Mouse (Mus musculus): ENCODE results near the gene Chd6. TPM values are rescaled to one million over a fixed set of nuclear protein-coding genes. Genes with fewer than 3 reads are reported as not detected.

Chd6 gene
- polyA plus RNA-seq, 1 experiment from 2014 or later = 14.7 TPM

DNA sequence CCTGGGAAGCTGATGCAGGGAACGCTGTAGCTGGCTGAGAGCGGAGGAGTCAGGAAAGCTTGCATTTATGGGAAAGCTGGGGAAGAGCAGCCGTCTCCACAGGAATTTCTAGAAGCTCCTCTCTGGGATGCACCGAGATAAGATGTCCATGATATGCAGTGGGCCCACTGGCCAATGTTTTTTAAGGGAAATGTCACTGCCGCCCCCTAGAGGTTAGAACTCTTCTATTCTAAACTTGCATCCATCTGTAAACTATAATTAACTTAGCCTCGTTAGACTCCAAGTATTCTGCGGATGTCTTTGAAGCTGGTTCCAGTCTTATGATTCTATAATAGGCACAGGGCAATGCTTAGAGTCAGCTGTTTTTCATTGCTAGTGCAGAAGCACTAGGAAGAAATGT, 153.5 kb downstream of the Chd6 start:
- WGBS = 69% methylated on average over 7 of the region's 7 CpGs
- Histone ChIP-seq H3K4me1 (ENCODE audit: control insufficient read depth, insufficient read depth, low read length) (no peaks in the 10 kb centered on the region), H3K27me3 (replicated peaks; ENCODE audit: control insufficient read depth, insufficient read depth, low read length) (no peaks in the 10 kb centered on the region), H3K27ac (ENCODE audit: low read length) (no peak overlapping the region), H3K4me2 (ENCODE audit: low read depth, low read length) (no peak overlapping the region), H3K4me3 (ENCODE audit: low read length) (no peak overlapping the region), H3K9me3 (ENCODE audit: control insufficient read depth, low read length) (no peaks in the 10 kb centered on the region), H3K36me3 (ENCODE audit: control insufficient read depth, insufficient read depth, low read length) (peaks cover 10% of the 10 kb centered on the region), H3K9ac (ENCODE audit: low read depth, low read length) (no peak overlapping the region)
- ATAC-seq = no peak

DNA sequence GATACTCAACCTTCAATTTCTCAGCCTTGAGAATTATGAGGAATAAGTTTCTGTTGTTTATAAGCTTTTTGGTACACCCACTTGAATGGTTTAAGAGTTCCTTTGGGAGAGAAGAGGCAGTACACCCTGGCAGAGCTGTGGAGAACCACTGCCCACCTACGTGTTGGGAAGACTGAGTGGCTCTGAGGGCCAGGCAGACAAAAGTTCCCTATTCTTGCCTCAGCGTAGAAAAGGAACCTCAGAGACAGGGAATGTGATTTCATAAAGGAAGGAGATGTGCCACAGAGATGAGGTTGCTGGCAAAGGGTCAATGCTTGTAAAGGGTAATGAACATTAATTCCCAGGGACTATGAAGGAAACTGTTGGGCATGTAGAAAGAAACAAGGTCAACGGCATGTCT, 154.3 kb downstream of the Chd6 start:
- ATAC-seq = no peak
- no peaks in the 10 kb centered on the region for H3K9me3 ChIP-seq (ENCODE audit: control insufficient read depth, low read length)
- no peak overlapping the region for H3K27ac ChIP-seq (ENCODE audit: low read length)
- no peak overlapping the region for H3K9ac ChIP-seq (ENCODE audit: low read depth, low read length)
- H3K4me2 ChIP-seq (ENCODE audit: low read depth, low read length) = no peak overlapping the region
- peaks cover 6% of the 10 kb centered on the region; the same call in 1 of the 2 replicates for H3K36me3 ChIP-seq (ENCODE audit: control insufficient read depth, insufficient read depth, low read length)
- no peaks in the 10 kb centered on the region for H3K27me3 ChIP-seq (replicated peaks; ENCODE audit: control insufficient read depth, insufficient read depth, low read length)
- no peak overlapping the region for H3K4me3 ChIP-seq (ENCODE audit: low read length)
- WGBS = 89% methylated on average over 3 of the region's 3 CpGs
- no peaks in the 10 kb centered on the region for H3K4me1 ChIP-seq (ENCODE audit: control insufficient read depth, insufficient read depth, low read length)

DNA sequence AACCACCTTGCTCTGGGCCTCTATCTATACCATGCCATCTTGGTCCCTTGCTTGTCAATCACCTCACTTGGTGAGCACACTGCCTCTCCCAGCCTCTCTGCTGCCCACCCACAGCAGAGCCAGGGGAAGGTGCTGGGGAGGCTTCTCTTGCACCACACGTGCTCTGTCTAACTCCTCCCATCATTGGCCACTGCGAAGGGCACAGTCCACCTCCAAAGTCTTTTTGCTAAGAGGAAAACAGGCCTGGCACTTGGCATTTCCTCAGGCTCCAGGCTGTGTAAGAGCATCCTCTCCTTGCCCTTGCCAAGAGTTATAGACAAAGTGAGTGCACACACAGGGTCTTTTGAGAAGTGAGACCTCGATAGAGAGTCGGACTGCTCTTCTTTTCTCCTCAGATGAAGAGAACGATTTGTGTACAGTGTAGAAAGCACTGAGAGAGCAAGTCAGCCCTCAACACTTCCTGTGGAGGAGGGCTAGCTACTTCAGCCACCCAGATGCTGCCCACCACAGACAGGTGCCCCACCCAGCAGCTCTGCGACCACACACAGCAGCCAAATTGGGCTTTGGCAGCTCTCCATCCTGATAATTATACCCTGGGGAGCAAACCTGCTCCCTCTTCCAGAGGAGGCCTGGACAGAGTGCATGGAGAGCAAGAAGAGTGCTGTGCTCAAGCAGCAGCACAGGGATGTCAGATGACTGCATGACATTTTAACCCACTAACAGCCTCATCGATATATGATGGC, 155.6 kb downstream of the Chd6 start:
- ATAC-seq = no peak
- 77% methylated on average over 7 of the region's 7 CpGs for WGBS
- no peaks in the 10 kb centered on the region for H3K4me1 ChIP-seq (ENCODE audit: control insufficient read depth, insufficient read depth, low read length)
- no peak overlapping the region for H3K4me2 ChIP-seq (ENCODE audit: low read depth, low read length)
- H3K4me3 ChIP-seq (ENCODE audit: low read length) = no peak overlapping the region
- H3K27ac ChIP-seq (ENCODE audit: low read length) = no peak overlapping the region
- peaks cover 11% of the 10 kb centered on the region; the same call in 1 of the 2 replicates for H3K36me3 ChIP-seq (ENCODE audit: control insufficient read depth, insufficient read depth, low read length)
- no peak overlapping the region for H3K9ac ChIP-seq (ENCODE audit: low read depth, low read length)
- H3K27me3 ChIP-seq (replicated peaks; ENCODE audit: control insufficient read depth, insufficient read depth, low read length) = no peaks in the 10 kb centered on the region
- no peaks in the 10 kb centered on the region for H3K9me3 ChIP-seq (ENCODE audit: control insufficient read depth, low read length)

DNA sequence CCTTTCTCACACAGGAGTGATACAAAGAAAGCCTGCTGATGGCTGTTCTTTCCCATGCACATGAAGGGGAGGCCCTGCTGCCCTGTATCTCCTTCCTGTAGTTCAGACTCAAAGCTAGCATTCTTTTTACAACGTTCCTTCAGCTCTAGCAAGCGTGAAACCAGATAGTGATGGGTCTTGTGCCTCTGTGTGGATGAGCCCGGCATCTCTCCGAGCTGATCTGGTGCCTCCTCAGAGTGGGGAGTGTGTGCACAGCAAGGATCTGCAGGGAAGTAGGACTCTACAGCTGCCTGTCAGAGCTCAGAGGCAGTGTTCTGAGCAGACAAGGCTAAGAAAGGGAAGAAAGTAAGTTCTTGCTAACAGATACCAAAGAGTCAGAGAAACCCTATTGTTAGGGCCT, 157.3 kb downstream of the Chd6 start:
- no peak overlapping the region for H3K4me2 ChIP-seq (ENCODE audit: low read depth, low read length)
- no peaks in the 10 kb centered on the region for H3K27me3 ChIP-seq (replicated peaks; ENCODE audit: control insufficient read depth, insufficient read depth, low read length)
- 0 out of 2 replicates have a peak, but pooled peaks cover 8% of the 10 kb centered on the region for H3K36me3 ChIP-seq (ENCODE audit: control insufficient read depth, insufficient read depth, low read length)
- H3K4me1 ChIP-seq (ENCODE audit: control insufficient read depth, insufficient read depth, low read length) = no peaks in the 10 kb centered on the region
- no peak for ATAC-seq
- no peak overlapping the region for H3K27ac ChIP-seq (ENCODE audit: low read length)
- H3K9me3 ChIP-seq (ENCODE audit: control insufficient read depth, low read length) = no peaks in the 10 kb centered on the region
- 83% methylated on average over 4 of the region's 4 CpGs for WGBS
- H3K4me3 ChIP-seq (ENCODE audit: low read length) = no peak overlapping the region
- no peak overlapping the region for H3K9ac ChIP-seq (ENCODE audit: low read depth, low read length)

DNA sequence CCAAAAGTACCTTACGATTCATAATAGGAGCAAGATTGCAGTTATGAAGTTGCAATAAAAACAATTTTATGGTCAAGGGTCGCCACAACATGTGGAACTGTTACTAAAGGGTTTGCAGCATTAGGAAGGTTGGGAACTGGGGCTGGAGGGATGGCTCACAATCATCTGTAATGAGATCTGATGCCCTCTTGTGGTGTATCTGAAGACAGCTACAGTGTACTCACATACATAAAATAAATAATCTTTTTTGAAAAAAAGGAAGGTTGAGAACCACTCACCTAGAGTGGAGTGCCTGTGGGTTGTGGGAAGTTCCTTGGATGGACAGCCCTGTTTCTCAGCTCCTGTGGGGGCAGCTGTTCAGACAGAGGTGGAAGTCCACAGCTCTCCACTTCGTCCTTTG, 166.4 kb downstream of the Chd6 start:
- Histone ChIP-seq H3K27ac (ENCODE audit: low read length) (no peak overlapping the region), H3K9me3 (ENCODE audit: control insufficient read depth, low read length) (no peaks in the 10 kb centered on the region)
- ATAC-seq = peak; percentile 36; the same call in 1 of the 2 replicates

DNA sequence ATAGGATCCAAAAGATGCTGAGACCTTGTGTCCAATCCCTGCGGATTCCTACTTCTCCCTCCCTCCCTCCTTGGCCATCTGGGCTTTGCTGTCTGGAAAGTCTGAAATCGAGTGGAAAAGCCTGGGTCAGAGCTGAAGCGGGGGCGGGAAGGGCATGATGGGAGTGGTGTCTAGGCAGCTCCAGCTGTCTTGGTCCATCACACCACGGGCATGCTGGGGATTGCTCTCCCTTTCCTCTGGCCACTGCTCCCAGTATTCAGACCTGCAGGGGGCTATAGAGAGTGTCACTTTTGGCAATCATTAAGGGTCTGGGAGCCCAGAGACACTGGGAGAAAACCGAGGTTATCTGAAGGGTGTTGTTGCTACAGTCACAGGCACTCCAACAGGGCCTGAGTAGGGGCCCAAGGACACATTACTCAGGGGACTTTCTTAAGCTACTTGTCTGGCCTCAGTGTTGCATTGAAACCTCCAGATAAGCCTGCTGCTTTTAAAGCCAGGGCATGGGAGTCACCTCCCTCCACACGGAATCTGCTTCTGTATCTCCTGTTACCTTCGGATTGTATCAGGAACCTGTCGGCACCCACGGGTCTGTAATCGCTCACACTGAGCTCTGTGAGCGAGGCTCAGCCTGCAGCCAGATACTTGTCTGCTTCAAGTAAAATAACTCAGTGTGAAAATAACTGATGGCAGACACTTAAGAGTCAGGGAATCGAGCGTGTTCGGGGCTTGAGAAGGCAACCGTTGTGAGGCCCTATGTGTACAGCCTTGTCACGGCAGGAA, 167.8 kb downstream of the Chd6 start:
- Histone ChIP-seq H3K36me3 (ENCODE audit: control insufficient read depth, insufficient read depth, low read length) (no peaks in the 10 kb centered on the region), H3K27me3 (replicated peaks; ENCODE audit: control insufficient read depth, insufficient read depth, low read length) (no peaks in the 10 kb centered on the region), H3K4me2 (ENCODE audit: low read depth, low read length) (no peak overlapping the region), H3K4me1 (ENCODE audit: control insufficient read depth, insufficient read depth, low read length) (peaks cover 17% of the 10 kb centered on the region), H3K9ac (ENCODE audit: low read depth, low read length) (no peak overlapping the region), H3K4me3 (ENCODE audit: low read length) (no peak overlapping the region), H3K27ac (ENCODE audit: low read length) (no peak overlapping the region), H3K9me3 (ENCODE audit: control insufficient read depth, low read length) (no peaks in the 10 kb centered on the region)
- no peak for ATAC-seq
- WGBS = 57% methylated on average over 17 of the region's 17 CpGs

More for the DNA sequence above, 166.4 kb downstream of the Chd6 start:
- H3K9ac ChIP-seq (ENCODE audit: low read depth, low read length) = no peak overlapping the region
- no peaks in the 10 kb centered on the region for H3K36me3 ChIP-seq (ENCODE audit: control insufficient read depth, insufficient read depth, low read length)
- no peaks in the 10 kb centered on the region for H3K27me3 ChIP-seq (replicated peaks; ENCODE audit: control insufficient read depth, insufficient read depth, low read length)
- no peak overlapping the region for H3K4me3 ChIP-seq (ENCODE audit: low read length)
- 61% methylated on average over 3 of the region's 3 CpGs for WGBS
- H3K4me2 ChIP-seq (ENCODE audit: low read depth, low read length) = no peak overlapping the region
- H3K4me1 ChIP-seq (ENCODE audit: control insufficient read depth, insufficient read depth, low read length) = peaks cover 17% of the 10 kb centered on the region

DNA sequence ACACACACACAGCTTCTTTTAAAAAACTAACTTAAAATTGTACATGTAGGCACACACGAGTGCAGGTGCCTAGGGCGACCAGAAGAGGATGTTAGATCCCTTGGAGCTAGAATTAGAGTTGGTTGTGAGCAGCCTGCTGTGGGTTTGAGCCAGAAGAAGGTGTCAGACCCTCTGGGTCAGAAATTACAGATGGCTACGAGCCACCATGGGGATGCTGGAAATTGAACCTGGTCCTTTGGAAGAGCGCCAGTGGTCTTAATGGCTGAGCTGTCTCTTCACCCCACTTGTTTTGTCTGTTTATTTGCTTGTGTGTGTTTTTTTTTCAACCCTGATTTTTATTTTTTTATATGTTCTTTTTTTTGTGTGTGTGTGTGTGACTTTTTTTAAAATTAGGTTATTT, 174.4 kb downstream of the Chd6 start:
- H3K27me3 ChIP-seq (replicated peaks; ENCODE audit: control insufficient read depth, insufficient read depth, low read length) = no peaks in the 10 kb centered on the region
- H3K36me3 ChIP-seq (ENCODE audit: control insufficient read depth, insufficient read depth, low read length) = no peaks in the 10 kb centered on the region
- no peak overlapping the region for H3K9ac ChIP-seq (ENCODE audit: low read depth, low read length)
- H3K4me3 ChIP-seq (ENCODE audit: low read length) = no peak overlapping the region
- H3K9me3 ChIP-seq (ENCODE audit: control insufficient read depth, low read length) = no peaks in the 10 kb centered on the region
- WGBS = 75% methylated on average over 4 of the region's 4 CpGs
- no peak for ATAC-seq
- H3K27ac ChIP-seq (ENCODE audit: low read length) = no peak overlapping the region
- no peaks in the 10 kb centered on the region for H3K4me1 ChIP-seq (ENCODE audit: control insufficient read depth, insufficient read depth, low read length)
- H3K4me2 ChIP-seq (ENCODE audit: low read depth, low read length) = no peak overlapping the region

DNA sequence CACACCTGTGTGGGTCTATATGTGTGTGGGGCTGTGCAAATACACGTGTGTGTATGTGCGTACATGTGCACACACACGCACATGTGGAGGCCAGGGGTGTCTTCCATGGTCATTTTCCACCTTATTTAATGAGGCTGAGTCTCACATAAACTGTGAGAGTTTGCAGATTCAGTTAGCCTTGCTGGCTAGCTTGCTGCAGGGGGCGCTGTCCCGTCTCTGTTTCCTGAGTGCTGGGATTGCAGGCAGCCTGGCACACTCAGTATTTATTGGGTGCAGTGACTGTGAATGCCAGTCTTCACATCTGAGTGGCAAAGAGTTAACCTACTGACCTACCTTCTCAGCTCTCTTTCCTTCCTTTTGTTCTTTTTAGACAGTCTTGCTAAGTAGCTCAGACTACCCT, 175.0 kb downstream of the Chd6 start:
- H3K27me3 ChIP-seq (replicated peaks; ENCODE audit: control insufficient read depth, insufficient read depth, low read length) = no peaks in the 10 kb centered on the region
- no peak overlapping the region for H3K9ac ChIP-seq (ENCODE audit: low read depth, low read length)
- H3K4me2 ChIP-seq (ENCODE audit: low read depth, low read length) = no peak overlapping the region
- no peaks in the 10 kb centered on the region for H3K4me1 ChIP-seq (ENCODE audit: control insufficient read depth, insufficient read depth, low read length)
- WGBS = 63% methylated on average over 5 of the region's 5 CpGs
- H3K4me3 ChIP-seq (ENCODE audit: low read length) = no peak overlapping the region
- no peaks in the 10 kb centered on the region for H3K9me3 ChIP-seq (ENCODE audit: control insufficient read depth, low read length)
- no peak overlapping the region for H3K27ac ChIP-seq (ENCODE audit: low read length)
- no peaks in the 10 kb centered on the region for H3K36me3 ChIP-seq (ENCODE audit: control insufficient read depth, insufficient read depth, low read length)
- no peak for ATAC-seq

DNA sequence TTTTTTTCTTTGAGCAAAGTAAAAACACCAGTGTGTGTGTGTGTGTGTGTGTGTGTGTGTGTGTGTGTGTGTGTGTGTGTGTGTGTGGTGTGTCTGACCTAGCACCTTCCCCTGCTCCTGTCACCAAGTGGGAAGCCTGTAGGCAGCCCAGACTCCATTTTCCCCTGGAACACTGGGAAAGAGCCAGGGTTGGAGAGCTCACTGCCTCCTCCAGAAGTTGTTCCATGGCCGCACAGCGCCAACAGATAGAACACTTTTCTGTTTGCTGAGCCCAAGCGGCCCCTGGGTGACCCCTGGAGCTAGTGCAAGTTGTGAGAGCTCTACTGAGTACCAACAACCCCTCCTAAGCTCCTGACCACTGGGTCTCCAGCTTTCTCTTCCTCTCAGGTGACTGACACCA, 175.9 kb downstream of the Chd6 start:
- Histone ChIP-seq H3K9ac (ENCODE audit: low read depth, low read length) (no peak overlapping the region), H3K4me3 (ENCODE audit: low read length) (no peak overlapping the region), H3K27ac (ENCODE audit: low read length) (no peak overlapping the region), H3K4me2 (ENCODE audit: low read depth, low read length) (no peak overlapping the region), H3K4me1 (ENCODE audit: control insufficient read depth, insufficient read depth, low read length) (no peaks in the 10 kb centered on the region), H3K9me3 (ENCODE audit: control insufficient read depth, low read length) (no peaks in the 10 kb centered on the region), H3K27me3 (replicated peaks; ENCODE audit: control insufficient read depth, insufficient read depth, low read length) (no peaks in the 10 kb centered on the region), H3K36me3 (ENCODE audit: control insufficient read depth, insufficient read depth, low read length) (no peaks in the 10 kb centered on the region)
- no peak for ATAC-seq
- 57% methylated on average over 3 of the region's 3 CpGs for WGBS
